Mouse (Mus musculus) lung, postnatal 14 days (tissue): ENCODE measurements around the gene Gm6096.
A peak's percentile ranks its signal among the peaks of the same experiment; 100 is the strongest.
"Not testable (repeated sequence)": the region's sequence is repeated elsewhere in the genome, so short reads cannot be mapped to it uniquely, and the experiment has no call there.

ENCODE experiments used
- DNase-seq: peaks from one replicate; pipeline ENCODE4 v3.0.0; 2021

The Gm6096 gene

GRCm38 (mm10) chr7:34250738-34251137 lies at the start of gene Gm6096:
TSS of gene Gm6096 (plus strand) at chr7:34251038.
- no peak for DNase-seq

- not testable (repeated sequence) for DNase-seq
Measured at GRCm38 (mm10) chr7:34202147-34202546, 48.7 kb upstream of the Gm6096 start.

GRCm38 (mm10) chr7:34206331-34206730 lies 44.5 kb upstream of the Gm6096 start:
- DNase-seq = no peak

GRCm38 (mm10) chr7:34208027-34208745 lies 42.7 kb upstream of the Gm6096 start:
- DNase-seq = no peak

GRCm38 (mm10) chr7:34213281-34213680 lies 37.6 kb upstream of the Gm6096 start:
- DNase-seq = no peak

GRCm38 (mm10) chr7:34214644-34215043 lies 36.2 kb upstream of the Gm6096 start:
- DNase-seq = peak; percentile 18

GRCm38 (mm10) chr7:34215481-34215880 lies 35.4 kb upstream of the Gm6096 start:
- no peak for DNase-seq

GRCm38 (mm10) chr7:34216474-34216873 lies 34.4 kb upstream of the Gm6096 start:
- no peak for DNase-seq

GRCm38 (mm10) chr7:34218496-34218895 lies 32.3 kb upstream of the Gm6096 start:
- no peak for DNase-seq

GRCm38 (mm10) chr7:34221594-34222250 lies 29.1 kb upstream of the Gm6096 start:
- no peak for DNase-seq

- DNase-seq = no peak
Measured at GRCm38 (mm10) chr7:34222340-34222739, 28.5 kb upstream of the Gm6096 start.

- DNase-seq = no peak
Measured at GRCm38 (mm10) chr7:34224308-34224707, 26.5 kb upstream of the Gm6096 start.

GRCm38 (mm10) chr7:34226086-34226485 lies 24.8 kb upstream of the Gm6096 start:
- DNase-seq = no peak

- DNase-seq = no peak
Measured at GRCm38 (mm10) chr7:34226846-34227245, 24.0 kb upstream of the Gm6096 start.

- no peak for DNase-seq
Measured at GRCm38 (mm10) chr7:34228641-34229040, 22.2 kb upstream of the Gm6096 start.

- no peak for DNase-seq
Measured at GRCm38 (mm10) chr7:34229153-34229552, 21.7 kb upstream of the Gm6096 start.

- peak; percentile 31 for DNase-seq
Measured at GRCm38 (mm10) chr7:34229691-34230111, 21.1 kb upstream of the Gm6096 start.

- peak; percentile 83 for DNase-seq
Measured at GRCm38 (mm10) chr7:34230116-34230515, 20.7 kb upstream of the Gm6096 start, which contains the start of gene Gpi1. TSS of gene Gpi1 (minus strand) at chr7:34230336.

- DNase-seq = no peak
Measured at GRCm38 (mm10) chr7:34232785-34233725, 17.8 kb upstream of the Gm6096 start.

- peak; percentile 97 for DNase-seq
Measured at GRCm38 (mm10) chr7:34233909-34234609, 16.8 kb upstream of the Gm6096 start.

- DNase-seq = no peak
Measured at GRCm38 (mm10) chr7:34234610-34235561, 16.0 kb upstream of the Gm6096 start.
